Mouse (Mus musculus): ENCODE measurements around the gene Cldn14. TPM values are rescaled to one million over a fixed set of nuclear protein-coding genes. Genes with fewer than 3 reads are reported as not detected.

Gene Cldn14
- polyA plus RNA-seq, 1 experiment from 2014 or later: not detected

DNA sequence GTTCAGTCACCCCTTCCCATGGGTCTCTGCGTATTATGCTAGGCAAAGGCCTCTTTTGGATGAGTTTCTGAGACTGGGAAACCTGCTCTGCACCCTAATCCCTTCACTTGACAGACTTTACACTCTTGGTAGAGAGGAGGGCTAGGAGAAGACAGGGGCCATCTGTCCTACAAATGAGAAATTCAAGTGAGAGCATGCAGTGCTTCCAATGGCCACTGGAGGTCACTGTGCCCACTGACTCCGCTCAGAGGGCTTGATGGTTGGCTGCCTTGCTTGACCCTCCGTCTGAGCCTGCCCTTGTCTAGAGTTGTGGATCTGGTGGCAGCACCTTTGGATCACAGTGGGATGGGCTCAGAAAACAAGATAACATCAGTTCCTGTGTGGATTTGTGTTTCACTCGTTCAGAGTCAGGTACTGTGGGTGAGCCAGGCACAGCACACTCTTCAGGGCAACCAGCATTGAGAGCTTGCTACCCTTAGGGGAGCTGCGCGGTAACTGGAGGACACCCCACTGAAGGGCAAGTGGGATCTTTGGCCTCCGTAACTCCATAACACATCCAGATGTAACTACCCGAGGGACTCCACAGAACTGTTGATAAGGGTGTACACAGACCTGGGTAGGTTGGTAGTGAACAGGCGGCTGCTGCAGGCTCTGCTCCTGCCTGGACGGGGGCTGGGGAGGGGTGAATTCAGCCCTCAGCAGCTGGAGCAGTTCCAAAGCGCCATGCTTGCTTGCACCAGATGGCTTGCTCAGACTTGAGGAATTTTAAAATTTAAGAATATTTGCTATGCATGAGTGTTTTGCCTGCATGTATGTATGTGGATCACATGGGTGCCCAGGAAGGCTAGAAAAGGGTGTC, 102.3 kb downstream of the Cldn14 start:
- Histone ChIP-seq H3K4me2 (no peak overlapping the region), H3K27ac (no peak overlapping the region), H3K9ac (no peak overlapping the region), H3K36me3 (peaks cover 23% of the 10 kb centered on the region), H3K27me3 (no peaks in the 10 kb centered on the region), H3K4me1 (peaks cover 3% of the 10 kb centered on the region), H3K4me3 (no peak overlapping the region), H3K9me3 (no peaks in the 10 kb centered on the region)
- ATAC-seq (ENCODE audit: insufficient number of reproducible peaks, low FRiP score, low TSS enrichment, low read depth): peak; percentile 66; the same call in 1 of the 2 replicates
- 59% methylated on average over 11 of the region's 11 CpGs for WGBS

DNA sequence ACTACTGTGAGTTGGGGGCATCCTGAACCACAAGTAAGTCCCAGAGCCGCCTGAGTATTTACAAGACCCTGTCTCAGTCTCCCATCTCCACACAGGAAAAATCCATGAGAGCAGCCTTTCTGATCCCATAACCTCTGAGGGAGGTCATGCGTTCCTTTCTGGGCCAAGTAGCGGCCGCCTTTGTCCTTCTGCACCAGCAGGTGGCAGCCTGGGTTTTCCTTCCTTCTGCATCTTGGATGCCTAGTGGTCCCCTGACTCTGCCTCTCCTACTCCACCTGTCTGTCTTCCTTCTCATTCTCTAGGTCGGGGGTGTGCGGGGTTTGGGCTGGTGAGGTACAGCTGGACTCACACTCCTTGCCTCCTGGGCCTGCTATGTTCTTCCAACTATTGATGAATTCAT, 105.6 kb downstream of the Cldn14 start:
- 81% methylated on average over 6 of the region's 6 CpGs for WGBS
- ATAC-seq (ENCODE audit: insufficient number of reproducible peaks, low FRiP score, low TSS enrichment, low read depth): no peak
- Histone ChIP-seq H3K4me2 (no peak overlapping the region), H3K4me3 (no peak overlapping the region), H3K27me3 (no peaks in the 10 kb centered on the region), H3K4me1 (peaks cover 3% of the 10 kb centered on the region), H3K36me3 (peaks cover 37% of the 10 kb centered on the region), H3K9ac (no peak overlapping the region), H3K27ac (no peak overlapping the region), H3K9me3 (no peaks in the 10 kb centered on the region)

DNA sequence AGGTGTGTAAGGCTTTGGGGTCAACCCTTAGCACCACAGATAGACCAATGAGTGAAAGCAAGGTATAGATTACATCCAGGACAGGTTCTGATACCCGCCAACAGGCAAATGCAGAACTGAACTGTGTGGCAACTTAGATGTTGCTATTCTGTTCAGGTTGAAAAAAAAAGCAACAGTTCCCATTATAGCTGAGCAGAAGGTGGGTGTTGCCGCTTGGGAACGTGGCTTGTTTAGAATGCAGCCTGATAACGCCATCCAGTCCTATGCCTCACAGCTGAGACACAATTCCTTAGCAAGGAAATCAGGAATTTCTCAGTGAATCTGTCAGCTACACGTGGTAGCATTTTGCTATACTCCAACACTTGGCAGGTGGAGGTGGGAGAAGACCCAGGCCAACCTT, 115.4 kb downstream of the Cldn14 start:
- WGBS: 93% methylated on average over 5 of the region's 5 CpGs
- Histone ChIP-seq H3K9ac (no peak overlapping the region), H3K27me3 (no peaks in the 10 kb centered on the region), H3K4me3 (no peak overlapping the region), H3K36me3 (peaks cover 58% of the 10 kb centered on the region), H3K9me3 (no peaks in the 10 kb centered on the region), H3K4me1 (no peaks in the 10 kb centered on the region), H3K27ac (no peak overlapping the region), H3K4me2 (no peak overlapping the region)
- ATAC-seq (ENCODE audit: insufficient number of reproducible peaks, low FRiP score, low TSS enrichment, low read depth): no peak

DNA sequence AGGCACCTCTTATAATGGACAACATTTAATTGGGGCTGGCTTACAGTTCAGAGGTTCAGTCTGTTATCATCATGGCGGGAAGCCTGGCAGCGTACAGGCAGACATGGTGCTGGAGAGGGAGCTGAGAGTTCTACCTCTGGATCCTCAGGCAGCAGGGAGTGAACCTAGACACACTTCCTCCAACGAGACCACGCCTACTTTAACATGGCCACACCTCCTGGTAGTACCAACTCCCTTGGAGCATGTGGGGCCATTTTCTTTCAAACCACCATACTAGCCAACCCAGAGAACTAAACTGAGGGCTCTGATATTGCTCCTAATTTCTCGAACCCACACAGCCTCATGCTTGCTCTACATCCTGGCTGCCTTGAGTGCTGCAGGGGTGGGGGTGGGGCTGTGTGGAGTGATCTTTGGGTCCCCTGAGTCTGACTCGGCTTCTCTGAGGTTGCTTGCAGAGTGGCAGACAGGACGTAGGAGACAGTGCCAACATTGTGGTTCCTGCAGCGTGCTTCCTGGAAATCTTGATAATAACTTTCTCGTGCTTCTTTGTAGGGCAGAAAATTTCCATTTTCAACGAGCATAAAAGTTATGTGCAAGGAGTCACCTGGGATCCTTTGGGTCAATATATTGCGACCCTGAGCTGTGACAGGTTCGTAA, 117.6 kb downstream of the Cldn14 start:
- 0 out of 2 replicates have a peak, but pooled peaks cover under 1% of the 10 kb centered on the region for H3K4me1 ChIP-seq
- no peak overlapping the region for H3K27ac ChIP-seq
- H3K4me2 ChIP-seq: no peak overlapping the region
- WGBS: 86% methylated on average over 12 of the region's 12 CpGs
- peaks cover 64% of the 10 kb centered on the region for H3K36me3 ChIP-seq
- no peak overlapping the region for H3K9ac ChIP-seq
- 0 out of 2 replicates have a peak, but pooled peaks have one; percentile 40 for ATAC-seq (ENCODE audit: insufficient number of reproducible peaks, low FRiP score, low TSS enrichment, low read depth)
- no peaks in the 10 kb centered on the region for H3K27me3 ChIP-seq
- H3K4me3 ChIP-seq: no peak overlapping the region
- H3K9me3 ChIP-seq: no peaks in the 10 kb centered on the region

DNA sequence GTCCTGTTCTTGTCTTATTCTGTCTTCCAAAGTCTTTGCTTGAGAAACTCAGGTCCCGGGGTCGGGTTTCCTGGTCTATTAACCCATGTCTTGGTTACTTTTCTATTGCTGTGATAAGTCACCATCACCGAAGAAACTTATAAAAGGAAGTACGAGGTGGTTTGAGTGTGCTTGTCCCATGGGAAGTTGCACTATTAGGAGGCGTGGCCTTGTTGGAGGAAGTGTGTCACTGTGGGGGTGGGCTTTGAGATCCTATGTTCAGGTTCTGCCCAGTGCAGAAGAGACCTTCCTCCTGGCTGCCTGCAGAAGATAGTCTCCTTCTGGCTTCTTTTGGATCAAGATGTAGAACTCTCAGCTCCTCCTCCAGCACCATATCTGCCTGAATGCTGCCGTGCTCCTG, 120.2 kb downstream of the Cldn14 start:
- Histone ChIP-seq H3K4me1 (peaks cover 10% of the 10 kb centered on the region), H3K9ac (no peak overlapping the region), H3K36me3 (peaks cover 46% of the 10 kb centered on the region), H3K27ac (no peak overlapping the region), H3K27me3 (no peaks in the 10 kb centered on the region), H3K4me3 (no peak overlapping the region), H3K4me2 (no peak overlapping the region), H3K9me3 (no peaks in the 10 kb centered on the region)
- no peak for ATAC-seq (ENCODE audit: insufficient number of reproducible peaks, low FRiP score, low TSS enrichment, low read depth)
- 87% methylated on average over 6 of the region's 6 CpGs for WGBS

DNA sequence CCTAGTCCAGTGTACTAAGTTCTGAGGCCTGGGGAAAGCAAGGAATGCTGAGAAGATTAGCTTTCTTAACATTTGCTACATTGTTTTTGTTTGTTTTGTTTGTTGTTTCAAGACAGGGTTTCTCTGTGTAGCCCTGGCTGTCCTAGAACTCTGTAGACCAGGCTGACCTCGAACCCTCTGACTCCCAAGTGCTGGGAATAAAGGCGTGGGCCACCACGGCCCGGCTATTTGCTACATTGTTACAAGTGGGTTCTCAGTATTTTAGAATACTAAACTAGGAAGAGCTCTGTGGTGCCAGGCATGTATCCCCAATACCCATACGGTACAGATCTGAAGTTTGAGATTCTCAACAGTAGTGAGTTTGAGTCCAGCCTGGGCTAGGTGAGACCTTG, 123.9 kb downstream of the Cldn14 start:
- WGBS: 48% methylated on average over 5 of the region's 5 CpGs
- Histone ChIP-seq H3K27ac (no peak overlapping the region), H3K27me3 (no peaks in the 10 kb centered on the region), H3K4me3 (peak overlapping the region; percentile 85), H3K4me1 (peaks cover 16% of the 10 kb centered on the region), H3K9me3 (no peaks in the 10 kb centered on the region), H3K36me3 (peaks cover 15% of the 10 kb centered on the region), H3K4me2 (peak overlapping the region; percentile 86), H3K9ac (peak overlapping the region; percentile 67; the same call in 1 of the 2 replicates)
- ATAC-seq (ENCODE audit: insufficient number of reproducible peaks, low FRiP score, low TSS enrichment, low read depth): no peak

DNA sequence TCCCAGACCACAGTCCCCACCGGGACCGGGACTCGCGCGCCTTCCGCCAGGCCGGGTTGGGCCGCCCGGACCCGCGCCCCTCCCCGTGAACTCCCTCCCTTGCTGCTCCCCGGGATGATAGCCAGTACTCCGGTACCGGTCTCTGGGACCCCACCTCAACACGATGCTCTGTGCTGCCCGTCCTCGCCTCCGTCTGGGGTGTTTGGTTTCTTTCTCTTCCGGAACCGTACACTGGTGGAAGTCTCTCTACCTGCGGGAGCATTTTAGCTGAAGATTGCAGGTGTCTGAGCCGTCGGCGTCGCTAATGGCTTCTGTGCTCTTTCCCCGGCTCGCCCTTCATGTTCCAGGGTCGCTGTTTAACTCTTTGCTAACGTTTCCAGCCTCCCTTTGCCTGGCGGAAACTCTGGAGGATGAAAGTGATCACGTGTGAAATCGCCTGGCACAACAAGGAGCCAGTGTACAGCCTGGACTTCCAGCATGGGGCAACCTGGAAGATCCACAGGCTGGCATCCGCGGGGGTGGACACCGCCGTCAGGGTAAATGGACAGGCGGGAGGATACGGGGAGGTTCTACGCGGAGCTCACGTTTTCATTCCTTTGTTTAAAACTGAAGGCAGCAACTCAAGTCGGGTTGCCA, 124.4 kb downstream of the Cldn14 start:
- Histone ChIP-seq H3K9me3 (no peaks in the 10 kb centered on the region), H3K4me2 (peak overlapping the region; percentile 86), H3K4me3 (peak overlapping the region; percentile 85), H3K36me3 (peaks cover 15% of the 10 kb centered on the region), H3K9ac (peak overlapping the region; percentile 67), H3K27me3 (no peaks in the 10 kb centered on the region), H3K4me1 (peaks cover 16% of the 10 kb centered on the region), H3K27ac (0 out of 2 replicates have a peak overlapping the region, but pooled peaks have one; percentile 50)
- under 1% methylated on average over 43 of the region's 43 CpGs for WGBS
- ATAC-seq (ENCODE audit: insufficient number of reproducible peaks, low FRiP score, low TSS enrichment, low read depth): peak; percentile 59; the same call in 1 of the 2 replicates

DNA sequence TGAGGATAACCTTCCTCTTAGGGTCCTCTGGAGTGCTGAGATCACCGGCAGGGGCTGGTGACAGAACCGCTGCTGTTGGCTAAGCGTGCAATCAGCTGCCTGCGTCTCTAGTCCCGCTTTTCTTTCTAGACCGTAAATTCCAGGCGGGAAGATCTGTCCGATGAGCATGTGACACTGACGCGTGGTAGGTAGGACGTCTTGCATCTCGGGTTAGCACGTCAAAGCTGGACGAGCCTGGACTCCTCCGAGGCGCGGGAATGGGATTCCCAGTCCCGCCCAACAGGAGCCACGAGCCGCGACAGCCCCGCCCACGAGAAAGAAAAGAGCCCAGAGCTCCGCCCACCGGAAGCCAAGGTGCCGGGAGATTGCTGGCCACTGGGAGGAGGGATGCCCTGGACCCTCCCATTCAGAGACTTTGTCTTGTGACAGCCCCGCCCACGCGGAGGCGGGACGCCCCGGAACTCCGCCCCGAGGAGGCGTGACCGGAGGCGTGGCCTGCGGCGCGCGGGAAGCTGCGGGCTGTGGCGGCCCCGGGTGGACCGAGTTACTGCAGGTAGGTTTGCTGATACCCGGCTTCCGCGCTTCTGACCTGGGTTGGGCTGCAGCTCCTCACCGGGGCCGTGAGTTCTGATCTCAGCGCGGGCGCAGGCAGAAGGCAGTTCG, 125.1 kb downstream of the Cldn14 start, which contains the start of gene Chaf1b:
Gene Chaf1b, plus strand, starts transcription at position 479 of the 663 bp plus-strand sequence.
- Histone ChIP-seq H3K4me3 (peak within 1 kb of the TSS; percentile 85), H3K9ac (peak within 1 kb of the TSS; percentile 67), H3K36me3 (peaks cover 9% of the 10 kb centered on the region), H3K4me2 (peak within 1 kb of the TSS; percentile 86), H3K27ac (peak within 1 kb of the TSS; percentile 50; the same call in 1 of the 2 replicates), H3K4me1 (peaks cover 16% of the 10 kb centered on the region), H3K27me3 (no peaks in the 10 kb centered on the region), H3K9me3 (no peaks in the 10 kb centered on the region)
- ATAC-seq (ENCODE audit: insufficient number of reproducible peaks, low FRiP score, low TSS enrichment, low read depth): peak; percentile 91
- under 1% methylated on average over 54 of the region's 54 CpGs for WGBS

DNA sequence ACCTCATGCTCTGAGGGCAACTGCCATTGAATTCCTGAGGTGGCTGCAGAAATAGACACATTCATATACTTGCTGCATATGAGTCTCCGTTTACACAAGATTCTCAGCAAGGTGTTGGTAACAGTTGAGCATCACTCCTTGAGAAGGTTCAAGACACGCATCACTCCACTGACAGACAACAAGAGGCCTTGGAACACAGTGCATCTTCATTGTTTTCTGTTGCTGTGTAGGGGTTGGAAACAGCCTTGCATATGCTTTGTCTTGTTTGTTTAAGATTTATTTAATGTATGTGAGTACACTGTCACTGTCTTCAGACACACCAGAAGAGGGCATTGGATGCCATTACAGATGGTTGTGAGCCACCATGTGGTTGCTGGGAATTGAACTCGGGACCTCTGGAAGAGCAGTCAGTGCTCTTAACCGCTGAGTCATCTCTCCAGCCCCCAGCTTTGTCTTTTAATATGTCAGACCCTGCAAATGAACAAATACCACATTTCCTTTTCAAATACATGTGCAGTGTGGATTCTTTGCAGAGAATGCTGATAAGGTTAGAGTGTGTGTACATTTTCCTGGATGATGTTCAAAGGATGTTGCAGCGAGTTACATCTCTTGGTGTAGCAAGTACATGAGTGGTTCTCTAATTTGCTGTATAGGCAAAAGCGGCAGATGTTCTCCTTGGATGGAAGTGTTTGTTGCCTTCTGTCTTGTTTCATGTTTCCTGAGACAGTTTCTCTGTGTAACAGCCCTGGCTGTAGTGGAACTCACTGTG, 130.8 kb downstream of the Cldn14 start:
- Histone ChIP-seq H3K4me1 (no peaks in the 10 kb centered on the region), H3K9ac (no peak overlapping the region), H3K27ac (no peak overlapping the region), H3K36me3 (peaks cover 43% of the 10 kb centered on the region), H3K4me2 (no peak overlapping the region), H3K9me3 (no peaks in the 10 kb centered on the region), H3K4me3 (no peak overlapping the region), H3K27me3 (no peaks in the 10 kb centered on the region)
- WGBS: 93% methylated on average over 6 of the region's 6 CpGs
- ATAC-seq (ENCODE audit: insufficient number of reproducible peaks, low FRiP score, low TSS enrichment, low read depth): no peak

DNA sequence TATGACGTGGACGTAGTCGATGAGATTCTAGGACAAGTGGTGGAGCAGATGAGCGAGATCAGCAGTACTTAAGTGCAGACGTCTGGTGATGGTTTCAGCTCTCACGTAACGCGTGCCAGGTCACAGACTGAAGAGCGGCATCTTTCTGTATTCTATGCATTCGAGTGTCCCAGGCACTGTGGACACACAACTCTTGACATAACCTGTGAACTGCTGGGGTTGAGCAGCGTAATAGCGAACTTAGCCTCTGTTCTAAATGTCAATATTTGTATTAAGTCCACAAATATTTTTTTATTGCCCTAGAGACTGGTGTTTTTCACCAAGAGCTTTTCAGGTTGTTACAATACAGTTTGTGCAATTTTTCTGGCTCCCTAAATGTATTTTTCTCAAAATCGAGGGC, 133.8 kb downstream of the Cldn14 start:
- Histone ChIP-seq H3K36me3 (peaks cover 71% of the 10 kb centered on the region), H3K4me2 (no peak overlapping the region)
- WGBS: 91% methylated on average over 13 of the region's 13 CpGs

More for the DNA sequence above, 133.8 kb downstream of the Cldn14 start:
- no peak overlapping the region for H3K9ac ChIP-seq
- H3K27ac ChIP-seq: no peak overlapping the region
- H3K4me1 ChIP-seq: no peaks in the 10 kb centered on the region
- ATAC-seq (ENCODE audit: insufficient number of reproducible peaks, low FRiP score, low TSS enrichment, low read depth): no peak
- H3K4me3 ChIP-seq: no peak overlapping the region
- no peaks in the 10 kb centered on the region for H3K9me3 ChIP-seq
- no peaks in the 10 kb centered on the region for H3K27me3 ChIP-seq
